Mouse (Mus musculus) myocyte (in vitro differentiated cells): ENCODE data around the gene Rras. TPM values are rescaled to one million over a fixed set of nuclear protein-coding genes. Genes with fewer than 3 reads are reported as not detected.
A peak's percentile ranks its signal among the peaks of the same experiment; 100 is the strongest.

Source experiments
- H3K27me3 ChIP-seq: one replicate; pipeline ENCODE4 v1.6.1; 2011; ENCODE audit not compliant: control insufficient read depth, insufficient read depth, insufficient read length
- H3K36me3 ChIP-seq: one replicate; pipeline ENCODE4 v1.6.1; 2011; ENCODE audit not compliant: control insufficient read depth, insufficient read depth
- H3K4me2 ChIP-seq: one replicate; pipeline ENCODE4 v1.6.1; 2011; ENCODE audit warnings: low read depth, control low read depth
- H3K4me3 ChIP-seq: one replicate; pipeline ENCODE4 v1.5.1; 2011; ENCODE audit warnings: mild to moderate bottlenecking, control low read depth, moderate library complexity
- H3K79me2 ChIP-seq: one replicate; pipeline ENCODE4 v1.6.1; 2011; ENCODE audit not compliant: control insufficient read depth, insufficient read depth
- H3ac ChIP-seq: one replicate; pipeline ENCODE4 v1.6.1; 2011; ENCODE audit not compliant: control insufficient read depth, insufficient read length
- CEBPB ChIP-seq: IDR thresholded peaks from 2 replicates; pipeline ENCODE4 v1.6.1; 2011; ENCODE audit warnings: mild to moderate bottlenecking, moderate library complexity; ENCODE audit not compliant: poor library complexity, insufficient read depth, severe bottlenecking
- E2F4 ChIP-seq: IDR thresholded peaks from one replicate; pipeline ENCODE4 v1.6.1; 2011; ENCODE audit warnings: mild to moderate bottlenecking, control low read depth, moderate library complexity; ENCODE audit not compliant: insufficient read depth
- MAX ChIP-seq: IDR thresholded peaks from one replicate; pipeline ENCODE4 v1.6.1; 2011; ENCODE audit warnings: low read depth, mild to moderate bottlenecking, control low read depth
- MYOD1 ChIP-seq, 3 experiments: IDR thresholded peaks; one replicate each; pipeline ENCODE4 v1.6.1; 2011; ENCODE audit warnings: control low read depth in 2 of 3, low read depth in 2 of 3, mild to moderate bottlenecking in 2 of 3, moderate library complexity in 1 of 3; ENCODE audit not compliant: insufficient read length in 2 of 3, control insufficient read depth in 1 of 3
- MYOG ChIP-seq, 3 experiments: IDR thresholded peaks; one replicate each; pipeline ENCODE4 v1.6.1; 2011; ENCODE audit warnings: control low read depth in 2 of 3, low read depth in 2 of 3, mild to moderate bottlenecking in 2 of 3; ENCODE audit not compliant: insufficient read length in 2 of 3, control insufficient read depth in 1 of 3, insufficient read depth in 1 of 3
- POLR2A ChIP-seq: IDR thresholded peaks from one replicate; pipeline ENCODE4 v1.6.1; 2011; ENCODE audit warnings: low read depth, mild to moderate bottlenecking, control low read depth, moderate library complexity; ENCODE audit not compliant: insufficient read length
- POLR2AphosphoS2 ChIP-seq: IDR thresholded peaks from one replicate; pipeline ENCODE4 v1.6.1; 2011; ENCODE audit warnings: low read depth, control low read depth; ENCODE audit not compliant: insufficient read length
- REST ChIP-seq: IDR thresholded peaks from one replicate; pipeline ENCODE4 v1.6.1; 2011; ENCODE audit warnings: mild to moderate bottlenecking, control low read depth, moderate library complexity; ENCODE audit not compliant: insufficient read depth, insufficient read length
- SRF ChIP-seq: IDR thresholded peaks from one replicate; pipeline ENCODE4 v1.6.1; 2011; ENCODE audit warnings: low read depth; ENCODE audit not compliant: control insufficient read depth, insufficient read length
- TCF12 ChIP-seq: IDR thresholded peaks from one replicate; pipeline ENCODE4 v1.6.1; 2011; ENCODE audit warnings: mild to moderate bottlenecking, control low read depth; ENCODE audit not compliant: poor library complexity, insufficient read depth, severe bottlenecking
- TCF3 ChIP-seq: IDR thresholded peaks from one replicate; pipeline ENCODE4 v1.6.1; 2011; ENCODE audit warnings: low read depth, control low read depth; ENCODE audit not compliant: insufficient read length
- USF1 ChIP-seq: IDR thresholded peaks from one replicate; pipeline ENCODE4 v1.6.1; 2011; ENCODE audit warnings: low read depth, mild to moderate bottlenecking, control low read depth, moderate library complexity
- polyA plus RNA-seq: library from polyadenylated mRNA; unstranded; fragments of >200 nt; fragmentation: generic; extraction: Trizol; gene quantifications from one replicate; pipeline ENCODE4 v1.2.1, GENCODE M21; 2012; ENCODE audit warnings: missing spikeins

Gene Rras
- 127 TPM for polyA plus RNA-seq

- Histone ChIP-seq H3K36me3 (peaks cover 5% of the 10 kb centered on the region), H3K27me3 (no peaks in the 10 kb centered on the region), H3K4me2 (peak within 1 kb of the TSS; percentile 100), H3K4me3 (peak within 1 kb of the TSS; percentile 71), H3K79me2 (peaks cover 30% of the 10 kb centered on the region), H3ac (peak within 1 kb of the TSS; percentile 46)
- TF ChIP-seq CEBPB = 0 out of 2 replicates have a peak, but pooled peaks have one; percentile 18
- no peak for TF ChIP-seq MYOG (IDR thresholded peaks at IDR 0.05; ENCODE audit: control insufficient read depth in 1 of 3, insufficient read depth in 1 of 3, insufficient read length in 2 of 3, low read depth in 2 of 3)
- TF ChIP-seq SRF = peak; percentile 90
- TF ChIP-seq POLR2A = peak; percentile 71
Measured at GRCm38 (mm10) chr7:45017242-45018061, at the start of gene Rras. Gene Rras (plus strand): TSS chr7:45017961.

- Histone ChIP-seq H3K36me3 (no peaks in the 10 kb centered on the region), H3K4me2 (no peak overlapping the region), H3K79me2 (no peaks in the 10 kb centered on the region), H3ac (no peak overlapping the region), H3K4me3 (no peak overlapping the region), H3K27me3 (no peaks in the 10 kb centered on the region)
- TF ChIP-seq POLR2A (no peak), REST (no peak), TCF3 (no peak), MAX (no peak), CEBPB (no peak), USF1 (no peak), SRF (no peak), MYOD1 (IDR thresholded peaks at IDR 0.05; ENCODE audit: control insufficient read depth in 1 of 3, insufficient read length in 2 of 3, low read depth in 2 of 3) (no peak), POLR2AphosphoS2 (no peak), MYOG (IDR thresholded peaks at IDR 0.05; ENCODE audit: control insufficient read depth in 1 of 3, insufficient read depth in 1 of 3, insufficient read length in 2 of 3, low read depth in 2 of 3) (no peak), TCF12 (no peak)
Measured at GRCm38 (mm10) chr7:44970231-44970691, 47.5 kb upstream of the Rras start.

GRCm38 (mm10) chr7:44971142-44971541 is 46.6 kb upstream of the Rras start:
- TF ChIP-seq REST (no peak), MAX (no peak), E2F4 (no peak), TCF3 (no peak), SRF (no peak), USF1 (no peak), MYOG (IDR thresholded peaks at IDR 0.05; ENCODE audit: control insufficient read depth in 1 of 3, insufficient read depth in 1 of 3, insufficient read length in 2 of 3, low read depth in 2 of 3) (no peak), POLR2A (no peak), CEBPB (no peak), POLR2AphosphoS2 (no peak), TCF12 (no peak), MYOD1 (IDR thresholded peaks at IDR 0.05; ENCODE audit: control insufficient read depth in 1 of 3, insufficient read length in 2 of 3, low read depth in 2 of 3) (no peak)
- no peak overlapping the region for H3K4me3 ChIP-seq
- no peaks in the 10 kb centered on the region for H3K79me2 ChIP-seq
- H3K27me3 ChIP-seq = no peaks in the 10 kb centered on the region
- H3K4me2 ChIP-seq = no peak overlapping the region
- no peaks in the 10 kb centered on the region for H3K36me3 ChIP-seq
- no peak overlapping the region for H3ac ChIP-seq

- TF ChIP-seq MYOD1 (IDR thresholded peaks at IDR 0.05; ENCODE audit: control insufficient read depth in 1 of 3, insufficient read length in 2 of 3, low read depth in 2 of 3) (no peak), MYOG (IDR thresholded peaks at IDR 0.05; ENCODE audit: control insufficient read depth in 1 of 3, insufficient read depth in 1 of 3, insufficient read length in 2 of 3, low read depth in 2 of 3) (no peak), POLR2AphosphoS2 (peak; percentile 27)
- Histone ChIP-seq H3K4me3 (peak overlapping the region; percentile 14), H3K36me3 (peaks cover 9% of the 10 kb centered on the region), H3K4me2 (peak overlapping the region; percentile 47), H3K27me3 (no peaks in the 10 kb centered on the region), H3ac (no peak overlapping the region), H3K79me2 (no peaks in the 10 kb centered on the region)
Measured at GRCm38 (mm10) chr7:44973415-44974130, 44.2 kb upstream of the Rras start.
